Mouse (Mus musculus) hindbrain, postnatal 0 days (tissue): ENCODE data around the gene Cpt1a. TPM values are rescaled to one million over a fixed set of nuclear protein-coding genes. Genes with fewer than 3 reads are reported as not detected.

Experiments used
- ATAC-seq: fragments of 200-750 bp; cut with Nextera tagmentation; 2 replicates; pipeline ENCODE4 v1.8.0; 2017; ENCODE audit warnings: mild to moderate bottlenecking, moderate TSS enrichment, moderate library complexity
- DNase-seq: peaks from one replicate; pipeline ENCODE4 v3.0.0-alpha.2; 2015; ENCODE audit warnings: low spot score
- H3K27ac ChIP-seq: fragments of 300-500 bp; sonication (generic); 2 replicates; pipeline ENCODE4 v1.5.1; 2014; ENCODE audit warnings: mild to moderate bottlenecking
- H3K27me3 ChIP-seq: fragments of 300-500 bp; sonication (generic); 2 replicates; pipeline ENCODE4 v1.6.1; 2014; ENCODE audit warnings: low read length, mixed read lengths; ENCODE audit not compliant: insufficient read depth
- H3K36me3 ChIP-seq: fragments of 300-500 bp; sonication (generic); 2 replicates; pipeline ENCODE4 v1.6.1; 2014; ENCODE audit warnings: low read length, mixed read lengths; ENCODE audit not compliant: insufficient read depth
- H3K4me1 ChIP-seq: fragments of 300-500 bp; sonication (generic); 2 replicates; pipeline ENCODE4 v1.6.1; 2014; ENCODE audit warnings: antibody characterized with exemption, low read length, mixed read lengths; ENCODE audit not compliant: insufficient read depth
- H3K4me2 ChIP-seq: fragments of 300-500 bp; sonication (generic); 2 replicates; pipeline ENCODE4 v1.6.1; 2014; ENCODE audit warnings: low read depth, mild to moderate bottlenecking, low read length, moderate library complexity, mixed read lengths
- H3K4me3 ChIP-seq: fragments of 300-500 bp; sonication (generic); 2 replicates; pipeline ENCODE4 v1.5.1; 2014; ENCODE audit warnings: low read length
- H3K9ac ChIP-seq: fragments of 300-500 bp; sonication (generic); replicated peaks from 2 replicates; pipeline ENCODE4 v1.6.1; 2014; ENCODE audit warnings: mild to moderate bottlenecking, low read length, moderate library complexity, mixed read lengths
- H3K9me3 ChIP-seq: fragments of 300-500 bp; sonication (generic); 2 replicates; pipeline ENCODE4 v1.6.1; 2016; ENCODE audit warnings: low read length, mixed read lengths
- CTCF ChIP-seq: IDR thresholded peaks from 2 replicates; pipeline ENCODE4 v1.5.1; 2016; ENCODE audit warnings: antibody characterized with exemption, control low read depth, low read depth
- WGBS: fragments of 180-500 bp; shearing (Covaris S2); extraction: QIAGEN DNeasy Blood & Tissue Kit; methylation state at CpG from one replicate; pipeline ENCODE4 v1.1.7; 2014; 5-methylcytosine and 5-hydroxymethylcytosine counted together
- polyA plus RNA-seq: library from polyadenylated mRNA; unstranded; fragments of >200 nt; fragmentation: Nextera tagmentation; extraction: Ambion mirVana; gene quantifications from 2 replicates; pipeline ENCODE4 v1.2.1, GENCODE M21; 2015
- total RNA-seq: library from RNA; depleted of rRNA; stranded (reverse); fragments of >200 nt; gene quantifications from 2 replicates; pipeline ENCODE4 v1.2.3, GENCODE M21; 2014

Cpt1a gene
- total and polyA plus RNA-seq, 2 experiments from 2014 or later = 22.4 to 31.1 TPM

- Histone ChIP-seq H3K4me2 (no peak overlapping the region), H3K4me3 (no peak overlapping the region), H3K4me1 (peaks cover 5% of the 10 kb centered on the region; the same call in 1 of the 2 replicates), H3K36me3 (no peaks in the 10 kb centered on the region), H3K27me3 (no peaks in the 10 kb centered on the region), H3K9ac (no peak overlapping the region), H3K27ac (no peak overlapping the region), H3K9me3 (no peaks in the 10 kb centered on the region)
- no peak for DNase-seq
- 82% methylated on average over 1 of the region's 1 CpGs for WGBS
- ATAC-seq = no peak
- no peak for TF ChIP-seq CTCF
These were observed 13.8 kb downstream of the Cpt1a start for GRCm38 (mm10) chr19:3335917-3336316.

DNA sequence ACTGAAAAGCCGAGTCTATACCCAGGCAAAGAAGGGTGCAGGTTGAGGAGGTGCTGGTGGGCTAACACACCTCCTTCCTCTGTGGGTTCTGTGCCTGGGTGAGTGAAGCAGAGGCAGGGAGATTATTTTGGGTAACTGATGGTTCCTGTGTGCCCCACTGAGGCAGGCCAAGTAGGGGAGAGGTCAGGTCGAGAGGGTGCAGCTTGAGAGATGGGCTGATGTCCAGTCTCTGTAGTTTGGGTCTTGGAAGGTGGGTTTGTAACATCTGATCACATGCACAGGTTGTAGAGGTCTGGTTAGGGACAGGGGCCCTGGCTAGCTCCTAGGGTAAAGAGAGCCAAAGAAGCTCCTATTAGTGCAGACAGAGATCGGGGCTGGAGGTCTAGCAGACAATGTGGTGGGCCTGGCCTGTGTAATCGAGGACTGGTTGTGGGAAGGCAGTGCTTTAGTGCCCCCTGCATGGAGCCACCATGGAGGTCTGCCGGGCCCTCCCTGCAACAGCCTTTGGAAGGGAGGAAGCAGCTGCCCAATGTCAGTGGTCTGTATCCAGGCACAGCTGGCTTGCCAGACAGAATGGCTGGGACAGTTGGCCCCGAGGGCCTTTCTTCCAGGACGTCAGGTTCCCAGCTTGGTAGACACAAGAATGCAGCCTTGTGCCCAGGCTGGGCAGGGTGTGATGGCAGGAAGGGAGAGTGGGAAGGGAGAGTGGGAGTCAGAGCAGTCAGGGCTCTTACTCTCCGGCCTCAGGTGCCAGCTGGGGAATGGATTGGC lies 14.5 kb downstream of the Cpt1a start:
- no peak overlapping the region for H3K9ac ChIP-seq
- H3K4me3 ChIP-seq = no peak overlapping the region
- H3K27ac ChIP-seq = no peak overlapping the region
- DNase-seq (no peak), ATAC-seq (no peak)
- no peaks in the 10 kb centered on the region for H3K36me3 ChIP-seq
- no peaks in the 10 kb centered on the region for H3K27me3 ChIP-seq
- no peak overlapping the region for H3K4me2 ChIP-seq
- H3K9me3 ChIP-seq = no peaks in the 10 kb centered on the region
- H3K4me1 ChIP-seq = peaks cover 5% of the 10 kb centered on the region; the same call in 1 of the 2 replicates
- no peak for TF ChIP-seq CTCF
- 52% methylated on average over 8 of the region's 8 CpGs for WGBS

DNA sequence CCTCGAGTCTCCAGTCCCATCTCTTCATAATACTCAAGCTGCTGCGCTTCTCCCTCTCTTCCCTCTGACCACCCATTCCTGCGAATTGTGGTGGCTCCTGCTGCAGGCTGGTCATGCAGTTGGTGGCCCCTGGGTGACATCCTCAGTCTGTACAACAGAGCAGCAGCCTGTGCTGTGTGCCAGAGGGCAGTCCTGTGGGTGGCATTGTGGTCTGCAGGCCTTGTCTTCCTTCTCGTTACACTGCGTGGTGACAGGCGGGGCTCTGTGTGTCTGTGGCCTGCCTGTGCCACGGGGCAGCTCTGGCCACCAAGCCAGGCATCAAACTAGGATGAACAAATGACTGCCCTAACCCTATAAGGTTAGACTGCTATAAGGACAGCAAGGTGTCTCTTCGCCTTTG lies 17.1 kb downstream of the Cpt1a start:
- ATAC-seq (no peak), DNase-seq (no peak)
- TF ChIP-seq CTCF = no peak
- Histone ChIP-seq H3K4me2 (no peak overlapping the region), H3K27ac (no peak overlapping the region), H3K4me1 (peaks cover 4% of the 10 kb centered on the region; the same call in 1 of the 2 replicates), H3K36me3 (no peaks in the 10 kb centered on the region), H3K4me3 (no peak overlapping the region), H3K9ac (no peak overlapping the region), H3K27me3 (no peaks in the 10 kb centered on the region), H3K9me3 (no peaks in the 10 kb centered on the region)
- 86% methylated on average over 8 of the region's 8 CpGs for WGBS

GRCm38 (mm10) chr19:3341021-3341420 lies 18.9 kb downstream of the Cpt1a start:
- no peak overlapping the region for H3K27ac ChIP-seq
- no peak overlapping the region for H3K9ac ChIP-seq
- H3K36me3 ChIP-seq = no peaks in the 10 kb centered on the region
- WGBS = 77% methylated on average over 3 of the region's 3 CpGs
- no peak for DNase-seq
- H3K4me3 ChIP-seq = no peak overlapping the region
- no peak overlapping the region for H3K4me2 ChIP-seq
- H3K27me3 ChIP-seq = no peaks in the 10 kb centered on the region
- ATAC-seq = no peak
- no peaks in the 10 kb centered on the region for H3K9me3 ChIP-seq
- H3K4me1 ChIP-seq = no peaks in the 10 kb centered on the region
- TF ChIP-seq CTCF = no peak

- no peak for DNase-seq
- WGBS = 59% methylated on average over 3 of the region's 3 CpGs
- no peak for TF ChIP-seq CTCF
- Histone ChIP-seq H3K9ac (no peak overlapping the region), H3K4me2 (no peak overlapping the region), H3K9me3 (no peaks in the 10 kb centered on the region), H3K27ac (no peak overlapping the region), H3K27me3 (no peaks in the 10 kb centered on the region), H3K4me1 (no peaks in the 10 kb centered on the region), H3K36me3 (no peaks in the 10 kb centered on the region), H3K4me3 (no peak overlapping the region)
- ATAC-seq = no peak
These were observed 21.8 kb downstream of the Cpt1a start for GRCm38 (mm10) chr19:3343929-3344328.

DNA sequence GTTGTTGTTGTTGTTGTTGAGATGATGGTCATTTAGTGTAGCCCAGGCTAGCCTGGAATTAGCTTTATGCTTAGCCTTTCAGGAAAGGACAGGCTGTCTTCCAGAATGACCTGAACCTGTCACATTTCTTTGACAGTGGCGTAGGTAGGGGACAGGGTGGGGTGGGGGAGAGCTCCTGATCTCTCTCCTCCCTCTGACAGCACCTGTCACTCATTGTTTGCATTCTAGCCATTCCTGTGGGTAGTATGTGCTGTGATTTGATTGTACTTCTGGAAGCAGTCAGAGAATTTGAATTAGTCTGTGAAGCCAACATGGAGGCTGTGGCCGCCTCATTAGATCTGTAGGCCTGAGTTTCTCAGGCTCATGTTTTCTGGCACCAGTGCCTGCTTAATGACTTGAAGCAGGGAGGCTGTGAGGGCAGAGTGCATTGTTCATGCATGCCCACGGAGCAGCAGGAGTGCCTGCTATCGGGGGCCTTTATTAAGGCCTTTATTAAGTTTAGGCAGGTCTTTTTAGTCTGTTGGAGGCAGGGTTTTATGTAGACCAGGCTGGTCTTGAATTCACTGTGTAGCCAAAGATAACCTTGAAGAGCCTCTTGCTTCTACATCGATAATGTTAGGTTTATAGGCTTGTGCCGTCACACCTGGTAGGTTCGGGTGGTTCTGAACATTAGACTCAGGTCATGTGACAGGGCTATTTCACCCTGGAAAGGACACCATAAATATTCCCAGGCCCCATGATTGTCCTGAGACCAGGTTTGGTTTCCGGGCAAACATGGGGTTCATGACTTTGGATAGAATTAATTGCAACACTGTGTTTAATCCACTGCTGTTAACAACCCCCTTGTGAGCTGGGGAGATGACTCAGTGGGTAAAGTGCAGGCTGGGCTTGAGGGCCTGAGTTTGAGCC lies 22.8 kb downstream of the Cpt1a start:
- H3K4me2 ChIP-seq = no peak overlapping the region
- H3K9ac ChIP-seq = no peak overlapping the region
- no peaks in the 10 kb centered on the region for H3K9me3 ChIP-seq
- DNase-seq (no peak), ATAC-seq (no peak)
- H3K36me3 ChIP-seq = no peaks in the 10 kb centered on the region
- H3K4me3 ChIP-seq = no peak overlapping the region
- no peaks in the 10 kb centered on the region for H3K27me3 ChIP-seq
- H3K27ac ChIP-seq = no peak overlapping the region
- WGBS = 75% methylated on average over 8 of the region's 8 CpGs
- no peak for TF ChIP-seq CTCF
- no peaks in the 10 kb centered on the region for H3K4me1 ChIP-seq
